ENCODE assay signal across 26 mouse cellular contexts in genomic region chr6:90616481-90616880, GRCm38 (mm10). TPM values are rescaled to one million over a fixed set of nuclear protein-coding genes. Genes with fewer than 3 reads are reported as not detected.
DNase-seq lines count a peak whose midpoint lies in the region; ATAC-seq and TF ChIP-seq lines count a peak whose summit lies in the region.
"Had no signal": no experiment of that assay in that cellular context is flagged by ENCODE, and none has a peak within 500 bp of the region (broad histone marks: within the 10 kb centered on the region; RNA-seq: fewer than 3 reads in every experiment).

No protein-coding gene starts in this region.

- H3K36me3 ChIP-seq in heart, embryonic 11.5 days (ENCODE audit: control insufficient read depth, insufficient read depth, low read length), result no peaks in the 10 kb centered on the region
- H3K36me3 ChIP-seq in heart, embryonic 16.5 days (ENCODE audit: control insufficient read depth, insufficient read depth), result no peaks in the 10 kb centered on the region
- H3K36me3 ChIP-seq in heart, postnatal 0 days (replicated peaks; ENCODE audit: control insufficient read depth, insufficient read depth, low read length), result no peaks in the 10 kb centered on the region
- no peaks in the 10 kb centered on the region for H3K36me3 ChIP-seq in forebrain, embryonic 15.5 days
- H3K36me3 ChIP-seq: embryonic facial prominence, embryonic 12.5 days; hindbrain, embryonic 10.5 days; hindbrain, embryonic 15.5 days; limb, embryonic 12.5 days; midbrain, embryonic 13.5 days; neural tube, embryonic 13.5 days had no signal

- no peaks in the 10 kb centered on the region for H3K9me3 ChIP-seq in heart, embryonic 11.5 days (replicated peaks; ENCODE audit: control insufficient read depth, low read length)
- H3K9me3 ChIP-seq in heart, embryonic 16.5 days (replicated peaks; ENCODE audit: control insufficient read depth, low read length), result no peaks in the 10 kb centered on the region
- no peaks in the 10 kb centered on the region for H3K9me3 ChIP-seq in heart, postnatal 0 days (replicated peaks; ENCODE audit: control insufficient read depth, low read length)
- H3K9me3 ChIP-seq in forebrain, embryonic 15.5 days, result no peaks in the 10 kb centered on the region
- H3K9me3 ChIP-seq: embryonic facial prominence, embryonic 12.5 days; hindbrain, embryonic 10.5 days; hindbrain, embryonic 15.5 days; limb, embryonic 12.5 days; midbrain, embryonic 13.5 days; neural tube, embryonic 13.5 days had no signal

- TF ChIP-seq EP300 in heart, postnatal 0 days (IDR thresholded peaks at IDR 0.05; ENCODE audit: low read depth), result no peak

- intact Hi-C loops in heart, postnatal 36 days (cut with DNase I), result no loop called here

- no peak overlapping the region for H3K4me3 ChIP-seq in heart, embryonic 11.5 days (ENCODE audit: low read depth, low read length)
- H3K4me3 ChIP-seq in heart, embryonic 16.5 days (ENCODE audit: low read length), result no peak overlapping the region
- H3K4me3 ChIP-seq in heart, postnatal 0 days (ENCODE audit: low read depth, low read length), result no peak overlapping the region
- H3K4me3 ChIP-seq in forebrain, embryonic 15.5 days, result no peak overlapping the region
- H3K4me3 ChIP-seq: embryonic facial prominence, embryonic 12.5 days; hindbrain, embryonic 10.5 days; hindbrain, embryonic 15.5 days; left cerebral cortex, adult 2 months; limb, embryonic 12.5 days; midbrain, embryonic 13.5 days; neural tube, embryonic 13.5 days had no signal

- peak; percentile 43 for DNase-seq in adrenal gland, postnatal 14 days
- DNase-seq in adrenal gland, adult 18-20 months (ENCODE audit: low spot score in 2 of 2), result no peak
- no peak for DNase-seq in heart, postnatal 36 days
- DNase-seq in heart, adult 8-10 months (ENCODE audit: low spot score), result no peak
- no peak for DNase-seq in heart, postnatal 0 days (ENCODE audit: low spot score)
- DNase-seq: cerebellum, adult 11 months; cerebellum, adult 9-10 months; embryo, embryonic 11 days; kidney, adult 11 months; kidney, postnatal 14 days; lung, postnatal 36 days; right cerebral cortex, postnatal 4 days; thymus, adult 2 months; thymus, postnatal 36 days had no signal

- peaks cover 60% of the 10 kb centered on the region for H3K4me1 ChIP-seq in heart, embryonic 11.5 days (ENCODE audit: control insufficient read depth, insufficient read depth, low read length)
- peaks cover 54% of the 10 kb centered on the region for H3K4me1 ChIP-seq in heart, embryonic 16.5 days (ENCODE audit: control insufficient read depth, insufficient read depth, low read length)
- H3K4me1 ChIP-seq in heart, postnatal 0 days (ENCODE audit: control insufficient read depth, insufficient read depth), result peaks cover 52% of the 10 kb centered on the region
- peaks cover 4% of the 10 kb centered on the region; the same call in 1 of the 2 replicates for H3K4me1 ChIP-seq in forebrain, embryonic 15.5 days
- H3K4me1 ChIP-seq: embryonic facial prominence, embryonic 12.5 days; hindbrain, embryonic 15.5 days had no signal

- no peaks in the 10 kb centered on the region for H3K27me3 ChIP-seq in heart, embryonic 11.5 days (ENCODE audit: control insufficient read depth, insufficient read depth, low read length)
- no peaks in the 10 kb centered on the region for H3K27me3 ChIP-seq in heart, embryonic 16.5 days (ENCODE audit: control insufficient read depth, insufficient read depth, low read length)
- no peaks in the 10 kb centered on the region for H3K27me3 ChIP-seq in heart, postnatal 0 days (ENCODE audit: control insufficient read depth, insufficient read depth, low read length)
- H3K27me3 ChIP-seq in forebrain, embryonic 15.5 days, result no peaks in the 10 kb centered on the region
- H3K27me3 ChIP-seq: embryonic facial prominence, embryonic 12.5 days; hindbrain, embryonic 15.5 days; limb, embryonic 12.5 days; midbrain, embryonic 13.5 days; neural tube, embryonic 13.5 days; Patski had no signal

- TF ChIP-seq CTCF in heart, postnatal 0 days (IDR thresholded peaks at IDR 0.05; ENCODE audit: low read depth), result no peak

- H3K27ac ChIP-seq in heart, embryonic 11.5 days (ENCODE audit: low read depth, low read length), result peak overlapping the region; percentile 77
- H3K27ac ChIP-seq in heart, embryonic 16.5 days (ENCODE audit: low read length), result peak overlapping the region; percentile 90
- H3K27ac ChIP-seq in heart, postnatal 0 days (ENCODE audit: low read depth), result peak overlapping the region; percentile 89
- no peak overlapping the region for H3K27ac ChIP-seq in forebrain, embryonic 15.5 days (replicated peaks)
- H3K27ac ChIP-seq: embryonic facial prominence, embryonic 12.5 days; hindbrain, embryonic 15.5 days; left cerebral cortex, adult 2 months; limb, embryonic 12.5 days; midbrain, embryonic 13.5 days; neural tube, embryonic 13.5 days had no signal

- 80% methylated on average over 6 of the region's 6 CpGs for WGBS in heart, embryonic 11.5 days (ENCODE audit: insufficient replicate concordance)
- 63% methylated on average over 6 of the region's 6 CpGs for WGBS in heart, embryonic 16.5 days
- WGBS in heart, postnatal 0 days, result 57% methylated on average over 6 of the region's 6 CpGs
- WGBS in forebrain, embryonic 15.5 days, result 88% methylated on average over 6 of the region's 6 CpGs

- no peak for ATAC-seq in heart, embryonic 11.5 days (replicated peaks; ENCODE audit: insufficient number of reproducible peaks, low FRiP score, low TSS enrichment)
- ATAC-seq in heart, embryonic 16.5 days (replicated peaks; ENCODE audit: extremely low read depth, insufficient read depth, low FRiP score), result no peak
- peak; percentile 24 for ATAC-seq in heart, postnatal 0 days (ENCODE audit: insufficient read depth, low read depth)
- no peak for ATAC-seq in forebrain, embryonic 15.5 days (replicated peaks)
- ATAC-seq: forebrain, embryonic 14.5 days; midbrain, embryonic 13.5 days; Patski had no signal

- H3K4me2 ChIP-seq in heart, embryonic 11.5 days, result no peak overlapping the region
- no peak overlapping the region for H3K4me2 ChIP-seq in heart, embryonic 16.5 days (ENCODE audit: low read depth, low read length)
- H3K4me2 ChIP-seq in heart, postnatal 0 days (ENCODE audit: low read depth, low read length), result no peak overlapping the region
- H3K4me2 ChIP-seq in forebrain, embryonic 15.5 days (replicated peaks), result no peak overlapping the region
- H3K4me2 ChIP-seq: embryonic facial prominence, embryonic 12.5 days; hindbrain, embryonic 15.5 days; limb, embryonic 12.5 days; midbrain, embryonic 13.5 days; neural tube, embryonic 13.5 days had no signal

- H3K9ac ChIP-seq in heart, embryonic 11.5 days (ENCODE audit: low read depth, low read length), result no peak overlapping the region
- no peak overlapping the region for H3K9ac ChIP-seq in heart, embryonic 16.5 days (ENCODE audit: low read length)
- H3K9ac ChIP-seq in heart, postnatal 0 days (replicated peaks; ENCODE audit: low read depth, low read length), result no peak overlapping the region
- H3K9ac ChIP-seq in forebrain, embryonic 15.5 days (replicated peaks), result no peak overlapping the region
- H3K9ac ChIP-seq: embryonic facial prominence, embryonic 12.5 days; hindbrain, embryonic 15.5 days; limb, embryonic 12.5 days; midbrain, embryonic 13.5 days; neural tube, embryonic 13.5 days had no signal

RNA-seq across cellular contexts. Expression of gene Slc41a3, which starts 12.0 kb away (rescaled TPM):
- 21.4 and 25.2 TPM in 2 replicates for total RNA-seq in adrenal gland, postnatal 14 days (2021)
- 10 to 100 TPM; 29.1 to 67.6 TPM for total RNA-seq in adrenal gland, adult 18-20 months (2021)
- 11.1 and 12.6 TPM in 2 replicates for polyA plus RNA-seq in heart, embryonic 11.5 days (2014; fragmentation: Nextera tagmentation; extraction: Ambion mirVana)
- 10 to 100 TPM; 68.8 to 72.1 TPM for total RNA-seq in heart, postnatal 36 days (2021)
- polyA plus RNA-seq in heart, embryonic 16.5 days (2015; fragmentation: Nextera tagmentation; extraction: Ambion mirVana), result 10.0 and 11.9 TPM in 2 replicates
- total RNA-seq in heart, adult 8-10 months (2022), result 10 to 100 TPM; 48.1 to 98.4 (median 78.7) TPM
- 35.0 and 39.8 TPM in 2 replicates for total RNA-seq in heart, postnatal 0 days (2014; rRNA removed; ENCODE audit: low replicate concordance)
- 17.5 and 23.4 TPM in 2 replicates for polyA plus RNA-seq in heart, postnatal 0 days (2015; fragmentation: Nextera tagmentation; extraction: Ambion mirVana)
- 2.3 and 2.5 TPM in 2 replicates for polyA plus RNA-seq in forebrain, embryonic 15.5 days (2015; fragmentation: Nextera tagmentation; extraction: Ambion mirVana)
